Mouse (Mus musculus) adrenal gland, postnatal 14 days (tissue): ENCODE data around the gene Klk1b27. TPM values are rescaled to one million over a fixed set of nuclear protein-coding genes. Genes with fewer than 3 reads are reported as not detected.
"Not testable (repeated sequence)": the region's sequence is repeated elsewhere in the genome, so short reads cannot be mapped to it uniquely, and the experiment has no call there.

Source experiments
- DNase-seq: peaks from one replicate; pipeline ENCODE4 v3.0.0; 2021; ENCODE audit warnings: mixed read lengths
- long read RNA-seq, 2 experiments: library from polyadenylated mRNA; stranded (forward); transcript quantifications; one replicate each; pipeline ENCODE4 v2.0.0; 2021
- total RNA-seq: library from RNA; stranded (reverse); gene quantifications from 2 replicates; pipeline ENCODE4 v1.2.3, GENCODE M21; 2021

Gene Klk1b27
- not detected in 2 replicates for total RNA-seq
- long read RNA-seq, experiment 1: 0 reads
- long read RNA-seq, experiment 2: 0 reads

DNA sequence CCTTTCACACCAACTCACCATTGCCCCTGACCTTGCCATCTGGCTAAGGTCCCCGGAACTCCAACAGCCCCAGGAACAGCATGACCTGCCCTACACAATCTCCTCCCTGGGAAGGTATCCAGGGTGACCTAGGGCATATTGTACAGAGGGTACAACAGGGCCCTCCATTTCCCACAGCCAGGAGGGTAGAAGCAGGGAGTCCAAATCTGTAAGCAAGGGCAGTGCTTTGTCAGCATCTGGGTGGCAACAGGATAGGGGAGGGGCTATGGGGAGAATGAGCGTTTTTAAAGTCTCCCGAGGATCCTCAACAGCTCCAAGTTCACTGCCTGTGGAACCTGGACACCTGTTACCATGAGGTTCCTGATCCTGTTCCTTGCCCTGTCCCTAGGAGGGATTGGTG is at the start of gene Klk1b27:
Gene Klk1b27, plus strand, starts transcription at position 301 of the 400 bp plus-strand sequence.
- DNase-seq: not testable (repeated sequence)

DNA sequence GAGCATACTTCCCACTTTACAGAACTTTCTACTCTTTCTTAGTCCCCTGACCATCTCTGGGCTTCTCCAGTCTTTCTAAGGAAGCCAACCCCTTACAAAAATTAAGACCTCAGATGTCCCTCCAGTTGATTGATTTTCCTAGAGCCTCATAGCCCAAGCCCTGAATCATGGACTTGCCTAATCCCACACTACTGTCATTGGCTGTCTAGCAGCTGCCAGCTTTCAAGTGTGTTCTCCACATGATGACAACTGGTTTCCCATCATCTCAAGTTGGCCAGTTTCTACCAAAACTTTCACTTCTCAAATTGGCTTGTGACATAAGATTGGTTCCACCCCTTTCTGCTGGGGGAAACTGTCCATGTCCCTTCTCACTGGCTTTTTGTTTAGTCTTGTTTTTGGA is 47.2 kb upstream of the Klk1b27 start:
- DNase-seq: no peak

DNA sequence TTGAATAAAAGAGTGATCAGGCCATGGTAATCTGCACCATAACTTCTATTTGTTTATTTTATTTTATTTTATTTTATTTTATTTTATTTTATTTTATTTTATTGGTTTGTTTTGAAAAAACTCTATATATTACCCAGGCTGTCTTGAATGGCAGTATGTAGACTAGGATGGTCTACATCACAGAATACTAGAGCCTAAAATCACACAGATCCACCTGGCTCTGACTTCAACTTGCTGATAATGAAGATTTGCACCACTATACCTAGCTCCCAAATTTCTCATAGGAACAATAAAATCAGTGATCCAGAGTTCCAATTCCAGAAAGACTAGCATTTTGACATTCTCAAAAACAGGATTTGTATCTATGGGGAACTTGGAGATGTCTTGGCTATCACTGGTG is 40.2 kb upstream of the Klk1b27 start, which contains the start of gene Klk1b26:
Gene Klk1b26, plus strand, starts transcription at position 301 of the 400 bp plus-strand sequence.
- not testable (repeated sequence) for DNase-seq

DNA sequence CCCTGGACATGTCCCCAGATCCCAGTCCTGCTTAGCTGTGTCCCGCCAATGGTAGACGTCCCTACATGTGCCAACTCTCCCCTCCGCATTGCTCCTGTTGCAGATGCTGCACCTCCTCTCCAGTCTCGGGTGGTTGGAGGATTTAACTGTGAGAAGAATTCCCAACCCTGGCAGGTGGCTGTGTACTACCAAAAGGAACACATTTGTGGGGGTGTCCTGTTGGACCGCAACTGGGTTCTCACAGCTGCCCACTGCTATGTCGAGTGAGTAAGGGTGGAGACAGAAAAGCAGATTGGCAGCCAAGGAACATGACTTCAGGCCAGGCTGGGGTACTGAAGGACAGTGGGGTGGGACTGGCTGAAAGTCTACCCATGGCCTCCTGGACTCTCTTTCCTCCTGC is 37.4 kb upstream of the Klk1b27 start:
- DNase-seq: not testable (repeated sequence)

DNA sequence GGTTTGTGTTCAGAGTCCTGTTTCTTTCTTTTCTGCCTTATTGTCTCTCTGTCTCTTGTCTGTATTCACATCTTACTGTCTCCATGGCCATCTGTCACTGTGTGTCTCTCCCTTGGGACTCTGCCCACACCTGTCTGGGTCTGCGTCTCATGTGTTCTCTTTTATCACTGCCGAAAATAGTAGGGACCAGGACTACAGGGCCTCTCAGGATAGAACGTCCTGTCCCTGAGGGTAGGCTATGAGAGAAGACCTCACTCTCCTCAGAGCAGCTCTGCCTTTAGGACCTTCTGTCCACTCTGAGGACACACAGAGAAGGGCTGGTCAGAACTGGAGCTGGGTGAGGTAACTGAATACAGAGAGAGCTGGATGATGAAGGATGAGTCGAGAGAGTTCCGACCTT is 37.0 kb upstream of the Klk1b27 start:
- DNase-seq: no peak

DNA sequence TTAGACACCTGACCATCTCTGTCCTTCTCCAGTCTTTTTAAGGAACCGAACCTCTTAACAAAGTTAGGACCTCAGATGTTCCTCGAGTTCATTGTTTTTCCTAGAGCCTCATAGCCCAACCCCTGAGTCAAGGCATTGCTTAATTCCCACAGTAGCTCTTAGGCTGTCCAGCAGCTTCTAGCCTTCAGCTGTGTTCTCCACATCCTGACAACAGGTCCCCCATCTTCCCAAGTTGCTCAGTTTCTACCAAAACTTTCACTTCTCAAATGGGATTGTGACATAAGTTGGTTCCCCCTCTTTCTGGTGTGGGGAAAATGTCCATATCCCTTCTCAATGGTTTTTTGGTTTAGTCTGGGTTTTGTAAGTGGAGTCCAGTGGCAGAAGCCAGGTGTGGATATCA is 20.0 kb downstream of the Klk1b27 start:
- no peak for DNase-seq

DNA sequence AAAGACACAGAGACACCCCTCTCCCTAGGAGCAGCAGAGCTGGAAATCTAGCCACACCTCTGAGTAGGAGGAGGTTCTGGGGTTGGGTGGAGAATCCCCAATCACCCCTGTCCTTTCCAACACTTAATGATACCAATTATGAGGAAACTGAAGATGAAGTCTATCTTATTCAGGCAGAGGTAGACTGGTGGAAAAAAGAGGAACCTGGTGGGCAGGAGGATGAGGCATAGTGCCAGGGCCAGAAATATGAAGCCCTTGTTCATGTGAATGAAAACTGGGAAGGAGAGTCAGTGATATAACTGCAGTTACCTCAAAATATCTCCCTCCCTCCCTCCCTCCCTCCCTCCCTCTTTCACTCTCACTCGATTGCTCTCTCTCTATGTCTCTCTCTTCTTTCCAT is 25.6 kb downstream of the Klk1b27 start:
- DNase-seq: no peak

DNA sequence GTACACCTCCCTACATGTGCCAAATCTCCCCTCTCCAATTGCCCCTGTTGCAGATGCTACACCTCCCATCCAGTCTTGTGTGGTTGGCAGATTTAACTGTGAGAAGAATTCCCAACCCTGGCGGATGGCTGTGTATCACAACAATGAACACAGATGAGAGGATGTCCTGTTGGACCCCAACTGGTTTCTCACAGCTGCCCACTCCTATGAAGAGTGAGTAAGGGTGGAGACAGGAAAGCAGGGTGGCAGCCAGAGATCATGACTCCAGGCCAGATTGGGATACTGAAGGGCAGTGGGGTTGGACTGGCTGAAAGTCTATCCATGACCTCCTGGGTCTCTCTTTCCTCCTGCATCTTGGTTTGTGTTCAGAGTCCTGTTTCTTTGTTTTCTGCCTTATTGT is 44.0 kb downstream of the Klk1b27 start:
- no peak for DNase-seq

DNA sequence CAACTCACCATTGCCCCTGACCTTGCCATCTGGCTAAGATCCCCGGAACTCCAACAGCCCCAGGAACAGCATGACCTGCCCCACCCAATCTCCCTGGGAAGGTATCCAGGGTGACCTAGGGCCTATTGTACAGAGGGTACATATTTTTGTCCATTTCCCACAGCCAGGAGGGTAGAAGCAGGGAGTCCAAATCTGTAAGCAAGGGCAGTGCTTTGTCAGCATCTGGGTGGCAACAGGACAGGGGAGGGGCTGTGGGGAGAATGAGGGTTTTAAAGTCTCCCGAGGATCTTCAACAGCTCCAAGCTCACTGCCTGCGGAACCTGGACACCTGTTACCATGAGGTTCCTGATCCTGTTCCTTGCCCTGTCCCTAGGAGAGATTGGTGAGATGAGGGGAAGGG is 49.9 kb downstream of the Klk1b27 start, which contains the start of gene Klk1b21:
Gene Klk1b21, plus strand, starts transcription at position 301 of the 400 bp plus-strand sequence.
- not testable (repeated sequence) for DNase-seq

Other genes with a start within 250 kb of the Klk1b27 start
- gene Klk7, start 241.0 kb upstream of the Klk1b27 start, total RNA-seq: not detected in 2 replicates
- gene Klk6, start 227.8 kb upstream of the Klk1b27 start, total RNA-seq: not detected in 2 replicates
- gene Klk5, start 210.3 kb upstream of the Klk1b27 start, total RNA-seq: not detected in 2 replicates
- not detected in 2 replicates for gene Klk4, start 171.1 kb upstream of the Klk1b27 start, total RNA-seq
- not detected in 2 replicates for gene Klk15, start 118.5 kb upstream of the Klk1b27 start, total RNA-seq
- not detected in 2 replicates for gene Klk1b8, start 101.6 kb upstream of the Klk1b27 start, total RNA-seq
- gene Klk1b1, start 85.5 kb upstream of the Klk1b27 start, total RNA-seq: not detected in 2 replicates
- not detected in 2 replicates for gene Klk1b9, start 76.2 kb upstream of the Klk1b27 start, total RNA-seq
- not detected in 2 replicates for gene Klk1b11, start 56.4 kb upstream of the Klk1b27 start, total RNA-seq
- gene Klk1b26, start 40.1 kb upstream of the Klk1b27 start, total RNA-seq: not detected in 2 replicates
- not detected in 2 replicates for gene Klk1b21, start 50.0 kb downstream of the Klk1b27 start, total RNA-seq
- not detected in 2 replicates for gene Klk1b22, start 60.4 kb downstream of the Klk1b27 start, total RNA-seq
- gene Klk1b16, start 84.5 kb downstream of the Klk1b27 start, total RNA-seq: not detected in 2 replicates
- gene Klk1b24, start 135.9 kb downstream of the Klk1b27 start, total RNA-seq: not detected in 2 replicates
- gene Klk1b3, start 145.9 kb downstream of the Klk1b27 start, total RNA-seq: not detected in 2 replicates
- gene Klk1b4, start 155.1 kb downstream of the Klk1b27 start, total RNA-seq: not detected in 2 replicates
- not detected in 2 replicates for gene Klk1b5, start 163.7 kb downstream of the Klk1b27 start, total RNA-seq
- 0.37 and 1.6 TPM in 2 replicates for gene Klk1, start 173.1 kb downstream of the Klk1b27 start, total RNA-seq
- not detected in 2 replicates for gene Gm36864, start 183.9 kb downstream of the Klk1b27 start, total RNA-seq
- 0.70 and 0.90 TPM in 2 replicates for gene 1700028J19Rik, start 194.4 kb downstream of the Klk1b27 start, total RNA-seq
- gene 2410002F23Rik, start 194.4 kb downstream of the Klk1b27 start, total RNA-seq: 95.5 and 102 TPM in 2 replicates
- not detected in 2 replicates for gene Acp4, start 205.1 kb downstream of the Klk1b27 start, total RNA-seq
- gene Gm15517, start 209.2 kb downstream of the Klk1b27 start, total RNA-seq: not detected in 2 replicates